Mouse (Mus musculus): ENCODE data around the gene Ankrd6. TPM values are rescaled to one million over a fixed set of nuclear protein-coding genes. Genes with fewer than 3 reads are reported as not detected.

Gene Ankrd6
- polyA plus RNA-seq, 1 experiment from 2014 or later, result 12.1 TPM

GRCm38 (mm10) chr4:32800577-32801170 is 150.0 kb downstream of the Ankrd6 start:
- 5% methylated on average over 9 of the region's 9 CpGs for WGBS

DNA sequence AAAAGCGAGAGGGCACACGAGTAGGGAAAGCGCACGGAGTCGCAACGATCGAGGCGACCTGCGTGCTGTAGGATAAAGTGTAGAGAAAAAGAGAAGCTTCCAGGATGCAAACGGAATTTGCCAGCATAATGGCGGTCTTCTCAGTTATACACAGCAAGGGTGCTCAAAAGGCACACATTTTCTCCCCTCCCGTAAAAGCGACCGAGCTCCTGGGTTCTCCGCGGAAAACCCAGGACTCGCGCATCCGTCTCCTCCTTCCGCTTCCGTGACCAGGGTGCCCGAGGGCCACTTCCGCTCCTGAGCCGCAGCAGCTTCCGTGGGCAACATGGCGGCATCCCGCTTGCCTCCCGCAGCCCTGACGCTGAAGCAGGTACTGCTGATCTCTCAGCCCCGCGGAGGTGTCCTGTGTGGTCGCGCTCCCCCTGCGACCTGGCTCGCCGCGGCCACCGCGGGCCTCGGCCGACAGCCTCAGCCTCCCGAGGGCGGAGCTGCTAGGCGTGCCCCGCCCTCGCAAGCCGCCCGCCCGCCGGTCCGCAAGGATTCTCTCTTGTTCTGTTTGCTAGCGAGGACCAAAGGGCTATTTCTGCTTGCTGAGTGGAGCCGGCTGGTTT is 150.6 kb downstream of the Ankrd6 start, which contains the start of gene Lyrm2:
Gene Lyrm2 (plus strand): TSS at position 288 of the 611 bp plus-strand sequence.
- peak within 1 kb of the TSS; percentile 72 for H3K4me2 ChIP-seq
- peaks cover 8% of the 10 kb centered on the region; the same call in 1 of the 2 replicates for H3K36me3 ChIP-seq
- peaks cover 8% of the 10 kb centered on the region; the same call in 1 of the 2 replicates for H3K4me1 ChIP-seq
- peak within 1 kb of the TSS; percentile 90 for H3K9ac ChIP-seq
- ATAC-seq (ENCODE audit: insufficient number of reproducible peaks, insufficient read depth, low FRiP score, low TSS enrichment, low read depth), result peak; percentile 80
- H3K4me3 ChIP-seq, result peak within 1 kb of the TSS; percentile 81
- H3K27ac ChIP-seq, result peak within 1 kb of the TSS; percentile 99
- under 1% methylated on average over 53 of the region's 53 CpGs for WGBS
- no peaks in the 10 kb centered on the region for H3K9me3 ChIP-seq
- H3K27me3 ChIP-seq, result no peaks in the 10 kb centered on the region

More at GRCm38 (mm10) chr4:32800577-32801170, 150.0 kb downstream of the Ankrd6 start:
- Histone ChIP-seq H3K4me3 (peak overlapping the region; percentile 81), H3K9me3 (no peaks in the 10 kb centered on the region), H3K4me1 (peaks cover 8% of the 10 kb centered on the region; the same call in 1 of the 2 replicates), H3K36me3 (peaks cover 9% of the 10 kb centered on the region), H3K4me2 (peak overlapping the region; percentile 72), H3K9ac (peak overlapping the region; percentile 90), H3K27me3 (no peaks in the 10 kb centered on the region), H3K27ac (peak overlapping the region; percentile 99)
- ATAC-seq (ENCODE audit: insufficient number of reproducible peaks, insufficient read depth, low FRiP score, low TSS enrichment, low read depth), result 0 out of 2 replicates have a peak, but pooled peaks have one; percentile 18

- ATAC-seq (ENCODE audit: insufficient number of reproducible peaks, insufficient read depth, low FRiP score, low TSS enrichment, low read depth), result no peak
- no peak overlapping the region for H3K4me3 ChIP-seq
- peaks cover 8% of the 10 kb centered on the region; the same call in 1 of the 2 replicates for H3K36me3 ChIP-seq
- H3K9me3 ChIP-seq, result no peaks in the 10 kb centered on the region
- no peak overlapping the region for H3K27ac ChIP-seq
- H3K9ac ChIP-seq, result no peak overlapping the region
- WGBS, result 91% methylated on average over 4 of the region's 4 CpGs
- H3K27me3 ChIP-seq, result no peaks in the 10 kb centered on the region
- peaks cover 8% of the 10 kb centered on the region; the same call in 1 of the 2 replicates for H3K4me1 ChIP-seq
- H3K4me2 ChIP-seq, result no peak overlapping the region
Measured at GRCm38 (mm10) chr4:32798976-32799375, 151.7 kb downstream of the Ankrd6 start.

- no peaks in the 10 kb centered on the region for H3K4me1 ChIP-seq
- ATAC-seq (ENCODE audit: insufficient number of reproducible peaks, insufficient read depth, low FRiP score, low TSS enrichment, low read depth), result no peak
- H3K9me3 ChIP-seq, result no peaks in the 10 kb centered on the region
- H3K27me3 ChIP-seq, result no peaks in the 10 kb centered on the region
- WGBS, result 90% methylated on average over 4 of the region's 4 CpGs
- no peaks in the 10 kb centered on the region for H3K36me3 ChIP-seq
- no peak overlapping the region for H3K9ac ChIP-seq
- no peak overlapping the region for H3K27ac ChIP-seq
- no peak overlapping the region for H3K4me3 ChIP-seq
- no peak overlapping the region for H3K4me2 ChIP-seq
Measured at GRCm38 (mm10) chr4:32789020-32789419, 161.6 kb downstream of the Ankrd6 start.

DNA sequence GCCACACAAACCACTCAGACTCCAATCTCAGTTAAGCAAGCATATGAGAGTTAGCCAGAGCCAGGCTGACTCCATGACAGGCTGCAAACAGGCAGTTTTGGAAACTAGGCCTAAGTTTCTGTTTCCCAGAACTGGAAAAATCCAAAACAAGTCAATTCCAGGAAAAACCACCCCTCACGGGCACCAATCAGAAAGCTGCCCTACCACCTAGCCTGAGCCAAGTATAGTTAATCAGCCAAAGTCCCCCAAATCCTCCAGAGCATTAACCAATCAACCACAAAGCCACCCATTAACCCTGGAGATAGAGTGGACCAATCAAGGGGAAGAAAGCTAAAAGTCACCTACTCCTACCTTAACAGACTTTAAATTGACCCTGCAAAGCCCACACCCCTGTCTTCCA is 163.5 kb downstream of the Ankrd6 start:
- no peak for ATAC-seq (ENCODE audit: insufficient number of reproducible peaks, insufficient read depth, low FRiP score, low TSS enrichment, low read depth)
- no peaks in the 10 kb centered on the region for H3K9me3 ChIP-seq
- H3K36me3 ChIP-seq, result no peaks in the 10 kb centered on the region
- no peak overlapping the region for H3K9ac ChIP-seq
- WGBS, result 86% methylated on average over 1 of the region's 1 CpGs
- H3K4me3 ChIP-seq, result no peak overlapping the region
- no peak overlapping the region for H3K4me2 ChIP-seq
- H3K27me3 ChIP-seq, result no peaks in the 10 kb centered on the region
- H3K4me1 ChIP-seq, result no peaks in the 10 kb centered on the region
- no peak overlapping the region for H3K27ac ChIP-seq

- Histone ChIP-seq H3K36me3 (peaks cover 27% of the 10 kb centered on the region), H3K27ac (no peak overlapping the region), H3K4me2 (no peak overlapping the region), H3K4me3 (no peak overlapping the region), H3K27me3 (no peaks in the 10 kb centered on the region), H3K9ac (no peak overlapping the region), H3K9me3 (no peaks in the 10 kb centered on the region), H3K4me1 (no peaks in the 10 kb centered on the region)
- 94% methylated on average over 4 of the region's 4 CpGs for WGBS
- no peak for ATAC-seq (ENCODE audit: insufficient number of reproducible peaks, insufficient read depth, low FRiP score, low TSS enrichment, low read depth)
Measured at GRCm38 (mm10) chr4:32779996-32780395, 170.6 kb downstream of the Ankrd6 start.

DNA sequence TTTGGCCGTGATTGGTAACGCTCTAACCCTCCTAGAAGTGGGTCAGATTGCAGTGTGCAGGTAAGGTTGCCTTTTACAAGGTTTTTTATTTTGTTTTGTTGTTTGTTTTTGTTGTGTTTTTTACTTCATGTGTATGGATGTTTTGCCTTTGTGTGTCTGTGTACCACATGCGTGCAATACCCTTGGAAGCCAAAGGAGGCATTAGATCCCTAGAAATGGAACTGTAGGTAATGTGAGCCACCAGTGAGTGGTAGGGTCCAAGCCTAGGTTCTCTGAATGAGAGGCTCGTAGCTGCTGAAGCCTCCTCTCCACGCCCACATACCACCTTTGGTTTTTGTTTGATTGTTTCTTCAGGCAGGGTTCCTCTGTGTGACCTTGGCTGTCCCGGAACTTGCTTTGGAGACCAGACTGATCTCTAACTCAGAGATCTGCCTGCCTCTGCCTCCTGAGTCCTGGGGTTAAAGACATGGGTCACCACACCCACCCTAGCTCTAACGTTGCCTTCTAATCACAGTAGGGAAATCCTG is 180.3 kb downstream of the Ankrd6 start:
- no peaks in the 10 kb centered on the region for H3K9me3 ChIP-seq
- no peaks in the 10 kb centered on the region for H3K4me1 ChIP-seq
- no peak overlapping the region for H3K27ac ChIP-seq
- peaks cover 85% of the 10 kb centered on the region for H3K36me3 ChIP-seq
- H3K9ac ChIP-seq, result no peak overlapping the region
- no peak overlapping the region for H3K4me2 ChIP-seq
- ATAC-seq (ENCODE audit: insufficient number of reproducible peaks, insufficient read depth, low FRiP score, low TSS enrichment, low read depth), result no peak
- no peak overlapping the region for H3K4me3 ChIP-seq
- H3K27me3 ChIP-seq, result no peaks in the 10 kb centered on the region
- 96% methylated on average over 7 of the region's 7 CpGs for WGBS

DNA sequence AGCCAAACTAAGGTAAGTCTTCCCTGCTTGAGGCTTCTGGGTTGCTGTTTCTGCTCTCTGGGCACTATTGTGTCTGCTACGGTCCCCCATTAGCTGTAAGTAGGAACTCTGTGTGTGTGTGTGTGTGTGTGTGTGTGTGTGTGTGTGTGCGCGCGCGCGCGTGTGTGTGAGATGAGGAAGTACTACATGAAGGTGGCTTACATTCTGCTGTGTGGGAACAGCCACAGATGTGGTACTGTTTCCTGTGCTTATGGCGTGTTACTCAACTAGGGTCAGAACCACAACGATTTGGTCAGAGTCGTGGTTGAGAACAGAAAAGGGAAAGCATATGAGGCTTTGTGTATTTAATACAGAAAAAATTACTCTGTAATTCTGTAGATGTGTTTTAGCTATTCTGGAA is 182.6 kb downstream of the Ankrd6 start:
- Histone ChIP-seq H3K4me2 (no peak overlapping the region), H3K36me3 (peaks cover 83% of the 10 kb centered on the region), H3K27me3 (no peaks in the 10 kb centered on the region), H3K4me1 (no peaks in the 10 kb centered on the region), H3K4me3 (no peak overlapping the region), H3K27ac (no peak overlapping the region), H3K9ac (no peak overlapping the region), H3K9me3 (no peaks in the 10 kb centered on the region)
- WGBS, result 93% methylated on average over 10 of the region's 10 CpGs
- ATAC-seq (ENCODE audit: insufficient number of reproducible peaks, insufficient read depth, low FRiP score, low TSS enrichment, low read depth), result no peak

DNA sequence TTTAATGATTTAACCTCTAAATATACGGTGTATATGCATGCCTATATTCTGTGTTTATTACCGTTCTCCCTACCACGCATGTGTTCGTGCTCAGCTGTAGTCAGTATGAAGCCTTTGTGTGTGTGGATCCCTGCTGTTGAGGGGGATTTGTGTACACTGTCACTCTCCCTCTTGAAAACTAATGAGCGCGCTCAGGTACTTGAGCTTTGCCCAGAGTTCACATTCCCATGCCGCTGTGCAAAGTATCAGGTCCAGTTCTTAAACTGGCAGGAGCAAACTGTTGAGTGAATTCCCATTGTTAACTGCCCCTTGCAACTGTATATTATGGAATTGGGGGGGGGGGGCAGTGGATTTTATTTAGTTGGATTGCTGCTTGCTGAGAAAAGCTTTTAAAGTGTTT is 183.2 kb downstream of the Ankrd6 start:
- Histone ChIP-seq H3K27me3 (no peaks in the 10 kb centered on the region), H3K4me3 (no peak overlapping the region), H3K9me3 (no peaks in the 10 kb centered on the region), H3K4me1 (no peaks in the 10 kb centered on the region), H3K27ac (no peak overlapping the region), H3K9ac (no peak overlapping the region), H3K4me2 (no peak overlapping the region), H3K36me3 (peaks cover 83% of the 10 kb centered on the region)
- ATAC-seq (ENCODE audit: insufficient number of reproducible peaks, insufficient read depth, low FRiP score, low TSS enrichment, low read depth), result no peak
- 95% methylated on average over 7 of the region's 7 CpGs for WGBS

DNA sequence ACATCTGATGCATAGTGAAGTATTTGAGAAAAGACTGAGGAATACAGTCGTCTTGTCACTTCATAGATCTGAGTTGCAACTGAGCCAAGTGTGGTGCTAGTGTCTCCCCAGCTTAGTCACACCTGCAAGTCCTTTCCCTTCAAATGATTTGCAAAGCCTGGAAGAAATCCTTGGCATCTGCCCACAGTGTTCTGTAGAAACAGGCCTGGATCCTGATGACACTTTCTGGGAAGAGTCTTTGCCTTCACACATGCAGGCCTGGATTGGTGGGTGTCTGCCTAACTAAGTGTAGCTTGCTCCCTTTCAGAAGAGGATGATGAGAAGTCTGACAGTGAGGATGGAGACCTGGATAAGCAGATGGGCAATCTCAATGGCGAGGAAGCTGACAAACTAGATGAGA is 193.2 kb downstream of the Ankrd6 start:
- ATAC-seq (ENCODE audit: insufficient number of reproducible peaks, insufficient read depth, low FRiP score, low TSS enrichment, low read depth), result no peak
- Histone ChIP-seq H3K36me3 (peaks cover 81% of the 10 kb centered on the region), H3K4me2 (no peak overlapping the region), H3K9ac (no peak overlapping the region), H3K4me3 (no peak overlapping the region), H3K27me3 (no peaks in the 10 kb centered on the region), H3K9me3 (no peaks in the 10 kb centered on the region), H3K4me1 (no peaks in the 10 kb centered on the region), H3K27ac (no peak overlapping the region)
- 90% methylated on average over 2 of the region's 2 CpGs for WGBS

Data from embryonic facial prominence, embryonic 13.5 days (tissue).